Mouse (Mus musculus): ENCODE data around the gene Gnb3.

The Gnb3 gene

GRCm38 (mm10) chr6:124862406-124863124 lies 22.5 kb upstream of the Gnb3 start:
- DNase-seq (ENCODE audit: low read depth, low spot score) = no peak
- Histone ChIP-seq H3K27me3 (ENCODE audit: control insufficient read depth, insufficient read depth, low read length, poor library complexity, severe bottlenecking) (peaks cover 2% of the 10 kb centered on the region; the same call in 1 of the 2 replicates), H3K36me3 (ENCODE audit: control insufficient read depth, insufficient read depth, low read length, poor library complexity, severe bottlenecking) (no peaks in the 10 kb centered on the region)

- no peak for DNase-seq (ENCODE audit: low read depth, low spot score)
- H3K36me3 ChIP-seq (ENCODE audit: control insufficient read depth, insufficient read depth, low read length, poor library complexity, severe bottlenecking) = no peaks in the 10 kb centered on the region
- H3K27me3 ChIP-seq (ENCODE audit: control insufficient read depth, insufficient read depth, low read length, poor library complexity, severe bottlenecking) = peaks cover 4% of the 10 kb centered on the region; the same call in 1 of the 2 replicates
These were observed 21.7 kb upstream of the Gnb3 start for GRCm38 (mm10) chr6:124861802-124862201.

GRCm38 (mm10) chr6:124861266-124861665 lies 21.2 kb upstream of the Gnb3 start:
- Histone ChIP-seq H3K36me3 (ENCODE audit: control insufficient read depth, insufficient read depth, low read length, poor library complexity, severe bottlenecking) (no peaks in the 10 kb centered on the region), H3K27me3 (ENCODE audit: control insufficient read depth, insufficient read depth, low read length, poor library complexity, severe bottlenecking) (peaks cover 4% of the 10 kb centered on the region; the same call in 1 of the 2 replicates)
- DNase-seq (ENCODE audit: low read depth, low spot score) = no peak

GRCm38 (mm10) chr6:124860511-124860910 lies 20.4 kb upstream of the Gnb3 start:
- no peaks in the 10 kb centered on the region for H3K36me3 ChIP-seq (ENCODE audit: control insufficient read depth, insufficient read depth, low read length, poor library complexity, severe bottlenecking)
- no peak for DNase-seq (ENCODE audit: low read depth, low spot score)
- peaks cover 7% of the 10 kb centered on the region for H3K27me3 ChIP-seq (ENCODE audit: control insufficient read depth, insufficient read depth, low read length, poor library complexity, severe bottlenecking)

GRCm38 (mm10) chr6:124859725-124860124 lies 19.6 kb upstream of the Gnb3 start:
- H3K27me3 ChIP-seq (ENCODE audit: control insufficient read depth, insufficient read depth, low read length, poor library complexity, severe bottlenecking) = peaks cover 7% of the 10 kb centered on the region
- H3K36me3 ChIP-seq (ENCODE audit: control insufficient read depth, insufficient read depth, low read length, poor library complexity, severe bottlenecking) = no peaks in the 10 kb centered on the region
- peak; percentile 83 for DNase-seq (ENCODE audit: low read depth, low spot score)

GRCm38 (mm10) chr6:124858561-124859318 lies 18.7 kb upstream of the Gnb3 start:
- Histone ChIP-seq H3K27me3 (ENCODE audit: control insufficient read depth, insufficient read depth, low read length, poor library complexity, severe bottlenecking) (peaks cover 7% of the 10 kb centered on the region), H3K36me3 (ENCODE audit: control insufficient read depth, insufficient read depth, low read length, poor library complexity, severe bottlenecking) (no peaks in the 10 kb centered on the region)
- no peak for DNase-seq (ENCODE audit: low read depth, low spot score)

- no peak for DNase-seq (ENCODE audit: low read depth, low spot score)
- Histone ChIP-seq H3K27me3 (ENCODE audit: control insufficient read depth, insufficient read depth, low read length, poor library complexity, severe bottlenecking) (peaks cover 7% of the 10 kb centered on the region), H3K36me3 (ENCODE audit: control insufficient read depth, insufficient read depth, low read length, poor library complexity, severe bottlenecking) (no peaks in the 10 kb centered on the region)
These were observed 17.9 kb upstream of the Gnb3 start for GRCm38 (mm10) chr6:124857840-124858530.

GRCm38 (mm10) chr6:124856916-124857839 lies 17.1 kb upstream of the Gnb3 start, which contains the start of gene P3h3:
Gene P3h3, minus strand, starts transcription at chr6:124857752.
- Histone ChIP-seq H3K27me3 (ENCODE audit: control insufficient read depth, insufficient read depth, low read length, poor library complexity, severe bottlenecking) (peaks cover 5% of the 10 kb centered on the region), H3K36me3 (ENCODE audit: control insufficient read depth, insufficient read depth, low read length, poor library complexity, severe bottlenecking) (no peaks in the 10 kb centered on the region)
- DNase-seq (ENCODE audit: low read depth, low spot score) = peak; percentile 74

- no peak for DNase-seq (ENCODE audit: low read depth, low spot score)
- H3K27me3 ChIP-seq (ENCODE audit: control insufficient read depth, insufficient read depth, low read length, poor library complexity, severe bottlenecking) = peaks cover 5% of the 10 kb centered on the region
These were observed 16.2 kb upstream of the Gnb3 start for GRCm38 (mm10) chr6:124856321-124856720.

GRCm38 (mm10) chr6:124854647-124855046 lies 14.6 kb upstream of the Gnb3 start:
- no peaks in the 10 kb centered on the region for H3K36me3 ChIP-seq (ENCODE audit: control insufficient read depth, insufficient read depth, low read length, poor library complexity, severe bottlenecking)
- peaks cover 5% of the 10 kb centered on the region for H3K27me3 ChIP-seq (ENCODE audit: control insufficient read depth, insufficient read depth, low read length, poor library complexity, severe bottlenecking)
- DNase-seq (ENCODE audit: low read depth, low spot score) = no peak

More at GRCm38 (mm10) chr6:124856321-124856720, 16.2 kb upstream of the Gnb3 start:
- H3K36me3 ChIP-seq (ENCODE audit: control insufficient read depth, insufficient read depth, low read length, poor library complexity, severe bottlenecking) = no peaks in the 10 kb centered on the region

GRCm38 (mm10) chr6:124850535-124850934 lies 10.5 kb upstream of the Gnb3 start:
- H3K27me3 ChIP-seq (ENCODE audit: control insufficient read depth, insufficient read depth, low read length, poor library complexity, severe bottlenecking) = no peaks in the 10 kb centered on the region
- H3K36me3 ChIP-seq (ENCODE audit: control insufficient read depth, insufficient read depth, low read length, poor library complexity, severe bottlenecking) = no peaks in the 10 kb centered on the region
- no peak for DNase-seq (ENCODE audit: low read depth, low spot score)

- DNase-seq (ENCODE audit: low read depth, low spot score) = peak; percentile 92
- Histone ChIP-seq H3K36me3 (ENCODE audit: control insufficient read depth, insufficient read depth, low read length, poor library complexity, severe bottlenecking) (no peaks in the 10 kb centered on the region), H3K27me3 (ENCODE audit: control insufficient read depth, insufficient read depth, low read length, poor library complexity, severe bottlenecking) (no peaks in the 10 kb centered on the region)
These were observed 7.2 kb upstream of the Gnb3 start for GRCm38 (mm10) chr6:124847305-124847704.

GRCm38 (mm10) chr6:124839805-124840204 lies 270 bp downstream of the Gnb3 start:
- Histone ChIP-seq H3K36me3 (ENCODE audit: control insufficient read depth, insufficient read depth, low read length, poor library complexity, severe bottlenecking) (no peaks in the 10 kb centered on the region), H3K27me3 (ENCODE audit: control insufficient read depth, insufficient read depth, low read length, poor library complexity, severe bottlenecking) (no peaks in the 10 kb centered on the region)
- no peak for DNase-seq (ENCODE audit: low read depth, low spot score)

- no peaks in the 10 kb centered on the region for H3K27me3 ChIP-seq (ENCODE audit: control insufficient read depth, insufficient read depth, low read length, poor library complexity, severe bottlenecking)
- no peak for DNase-seq (ENCODE audit: low read depth, low spot score)
- H3K36me3 ChIP-seq (ENCODE audit: control insufficient read depth, insufficient read depth, low read length, poor library complexity, severe bottlenecking) = no peaks in the 10 kb centered on the region
These were observed 3.7 kb downstream of the Gnb3 start for GRCm38 (mm10) chr6:124836411-124836810.
